Mouse (Mus musculus): ENCODE measurements around the gene Magoh.

Magoh gene

GRCm38 (mm10) chr4:107879254-107880050 lies at the start of gene Magoh:
Gene Magoh, plus strand, starts transcription at chr4:107879755.
- DNase-seq, result peak; percentile 92

GRCm38 (mm10) chr4:107830189-107830588 lies 49.4 kb upstream of the Magoh start:
- no peak for DNase-seq

- no peak for DNase-seq
Observed at GRCm38 (mm10) chr4:107830821-107831221, 48.7 kb upstream of the Magoh start.

GRCm38 (mm10) chr4:107831678-107832077 lies 47.9 kb upstream of the Magoh start:
- DNase-seq, result no peak

- DNase-seq, result no peak
Observed at GRCm38 (mm10) chr4:107833525-107833924, 46.0 kb upstream of the Magoh start.

GRCm38 (mm10) chr4:107834643-107835314 lies 44.8 kb upstream of the Magoh start:
- no peak for DNase-seq

GRCm38 (mm10) chr4:107835508-107835909 lies 44.0 kb upstream of the Magoh start:
- no peak for DNase-seq

GRCm38 (mm10) chr4:107836758-107837157 lies 42.8 kb upstream of the Magoh start:
- peak; percentile 56 for DNase-seq

- DNase-seq, result no peak
Observed at GRCm38 (mm10) chr4:107837910-107838309, 41.6 kb upstream of the Magoh start.

- DNase-seq, result peak; percentile 73
Observed at GRCm38 (mm10) chr4:107843687-107844086, 35.9 kb upstream of the Magoh start.

GRCm38 (mm10) chr4:107844971-107845370 lies 34.6 kb upstream of the Magoh start:
- DNase-seq, result peak; percentile 75

- DNase-seq, result no peak
Observed at GRCm38 (mm10) chr4:107846795-107847194, 32.8 kb upstream of the Magoh start.

- DNase-seq, result no peak
Observed at GRCm38 (mm10) chr4:107848546-107848945, 31.0 kb upstream of the Magoh start.

GRCm38 (mm10) chr4:107849621-107850020 lies 29.9 kb upstream of the Magoh start:
- DNase-seq, result no peak

GRCm38 (mm10) chr4:107850091-107850490 lies 29.5 kb upstream of the Magoh start:
- DNase-seq, result no peak

GRCm38 (mm10) chr4:107853333-107853732 lies 26.2 kb upstream of the Magoh start:
- no peak for DNase-seq

GRCm38 (mm10) chr4:107853836-107854235 lies 25.7 kb upstream of the Magoh start:
- no peak for DNase-seq

GRCm38 (mm10) chr4:107856958-107857686 lies 22.4 kb upstream of the Magoh start:
- peak; percentile 35 for DNase-seq

GRCm38 (mm10) chr4:107858995-107859394 lies 20.6 kb upstream of the Magoh start:
- no peak for DNase-seq

- no peak for DNase-seq
Observed at GRCm38 (mm10) chr4:107864866-107865265, 14.7 kb upstream of the Magoh start.

- DNase-seq, result no peak
Observed at GRCm38 (mm10) chr4:107881631-107882030, 2.1 kb downstream of the Magoh start.

GRCm38 (mm10) chr4:107886371-107886770 lies 6.8 kb downstream of the Magoh start:
- DNase-seq, result no peak

- DNase-seq, result no peak
Observed at GRCm38 (mm10) chr4:107889385-107889730, 9.8 kb downstream of the Magoh start.
